Mouse (Mus musculus) B cell, adult 67 days (primary cell): ENCODE measurements around the gene Elmo3. TPM values are rescaled to one million over a fixed set of nuclear protein-coding genes. Genes with fewer than 3 reads are reported as not detected.

Source experiments
- total RNA-seq, 2 experiments: library from RNA; stranded (reverse); gene quantifications; 4 replicates each; pipeline ENCODE4 v1.2.4; 2023

The Elmo3 gene
- 1 to 10 TPM; 3.6 to 5.5 TPM for total RNA-seq

GRCm38 (mm10) chr8:105305211-105306145 lies at the start of gene Elmo3:
Gene Elmo3 (plus strand): TSS chr8:105305601.

GRCm38 (mm10) chr8:105264024-105264982 lies 41.1 kb upstream of the Elmo3 start, which contains the start of the genes Tradd and Fbxl8:
Gene Tradd (minus strand): TSS chr8:105264609.
Gene Fbxl8 (plus strand): TSS chr8:105264648.

GRCm38 (mm10) chr8:105269461-105269947 lies 35.9 kb upstream of the Elmo3 start, which contains the start of gene Hsf4:
Gene Hsf4 (plus strand): TSS chr8:105269801.

GRCm38 (mm10) chr8:105275840-105276239 lies 29.6 kb upstream of the Elmo3 start, which contains the start of gene Nol3:
Gene Nol3 (plus strand): TSS chr8:105276140.

GRCm38 (mm10) chr8:105289805-105290460 lies 15.5 kb upstream of the Elmo3 start, which contains the start of gene 4931428F04Rik:
Gene 4931428F04Rik (minus strand): TSS chr8:105289864.

GRCm38 (mm10) chr8:105295895-105296573 lies 9.4 kb upstream of the Elmo3 start, which contains the start of gene Exoc3l:
Gene Exoc3l (minus strand): TSS chr8:105296101.

GRCm38 (mm10) chr8:105297511-105298192 lies 7.7 kb upstream of the Elmo3 start, which contains the start of gene E2f4:
Gene E2f4 (plus strand): TSS chr8:105297663.

GRCm38 (mm10) chr8:105326141-105326672 lies 20.8 kb downstream of the Elmo3 start, which contains the start of the genes Lrrc29 and Tmem208:
Gene Lrrc29 (minus strand): TSS chr8:105326278.
Gene Tmem208 (plus strand): TSS chr8:105326354.

GRCm38 (mm10) chr8:105347428-105348221 lies 42.2 kb downstream of the Elmo3 start, which contains the start of gene Fhod1:
Gene Fhod1 (minus strand): TSS chr8:105347953.

GRCm38 (mm10) chr8:105348450-105349095 lies 43.2 kb downstream of the Elmo3 start, which contains the start of gene Slc9a5:
Gene Slc9a5 (plus strand): TSS chr8:105348843.

Other genes starting within 250 kb of the Elmo3 start
- not detected for gene Ces3b, start 221.8 kb upstream of the Elmo3 start, total RNA-seq
- gene Ces4a, start 173.8 kb upstream of the Elmo3 start, total RNA-seq = not detected
- gene Cbfb, start 134.9 kb upstream of the Elmo3 start, total RNA-seq = 10 to 100 TPM; 96.5 to 98.2 TPM
- gene D230025D16Rik, start 80.5 kb upstream of the Elmo3 start, total RNA-seq = 10 to 100 TPM; 20.0 to 24.8 TPM
- gene B3gnt9, start 50.4 kb upstream of the Elmo3 start, total RNA-seq = 1 to 10 TPM; 1.1 to 1.7 TPM
- 10 to 100 TPM; 25.4 to 28.9 TPM for gene Tradd, start 41.0 kb upstream of the Elmo3 start, total RNA-seq
- gene Fbxl8, start 41.0 kb upstream of the Elmo3 start, total RNA-seq = 10 to 100 TPM in 1 of 2 experiments, 1 to 10 TPM in 1; 9.8 to 11.9 TPM
- gene Hsf4, start 35.8 kb upstream of the Elmo3 start, total RNA-seq = under 1 TPM in 1 of 2 experiments, not detected in 1; 0.59 TPM
- not detected for gene Nol3, start 29.5 kb upstream of the Elmo3 start, total RNA-seq
- 1 to 10 TPM; 5.4 to 5.9 TPM for gene 4931428F04Rik, start 15.7 kb upstream of the Elmo3 start, total RNA-seq
- gene Exoc3l, start 9.5 kb upstream of the Elmo3 start, total RNA-seq = 1 to 10 TPM; 1.3 to 2.1 TPM
- gene E2f4, start 7.9 kb upstream of the Elmo3 start, total RNA-seq = 10 to 100 TPM; 96.4 to 98.1 TPM
- 10 to 100 TPM in 1 of 2 experiments, 1 to 10 TPM in 1; 5.4 to 13.3 TPM for gene Lrrc29, start 20.7 kb downstream of the Elmo3 start, total RNA-seq
- gene Tmem208, start 20.8 kb downstream of the Elmo3 start, total RNA-seq = 10 to 100 TPM; 28.9 to 33.3 TPM
- gene Fhod1, start 42.4 kb downstream of the Elmo3 start, total RNA-seq = 10 to 100 TPM; 39.5 to 39.7 TPM
- 1 to 10 TPM in 1 of 2 experiments, under 1 TPM in 1; 0.89 to 1.5 TPM for gene Slc9a5, start 43.2 kb downstream of the Elmo3 start, total RNA-seq
- not detected for gene Plekhg4, start 67.7 kb downstream of the Elmo3 start, total RNA-seq
- not detected for gene Kctd19, start 107.9 kb downstream of the Elmo3 start, total RNA-seq
- gene Lrrc36, start 108.0 kb downstream of the Elmo3 start, total RNA-seq = not detected
- 1 to 10 TPM in 1 of 2 experiments, under 1 TPM in 1; 0.56 to 1.3 TPM for gene Tppp3, start 165.9 kb downstream of the Elmo3 start, total RNA-seq
- gene Zdhhc1, start 191.3 kb downstream of the Elmo3 start, total RNA-seq = 1 to 10 TPM; 4.0 to 5.3 TPM
- not detected for gene Hsd11b2, start 213.2 kb downstream of the Elmo3 start, total RNA-seq